Mouse (Mus musculus) mature B cell (primary cell): Measurements from ENCODE around the gene Amigo3.

ENCODE experiments used
- in situ Hi-C: fragments of 300-500 bp; cut with MboI; formaldehyde crosslinking; loops from 2 replicates; pipeline ENCODE4 v1.14.3; 2019

Amigo3 gene

DNA sequence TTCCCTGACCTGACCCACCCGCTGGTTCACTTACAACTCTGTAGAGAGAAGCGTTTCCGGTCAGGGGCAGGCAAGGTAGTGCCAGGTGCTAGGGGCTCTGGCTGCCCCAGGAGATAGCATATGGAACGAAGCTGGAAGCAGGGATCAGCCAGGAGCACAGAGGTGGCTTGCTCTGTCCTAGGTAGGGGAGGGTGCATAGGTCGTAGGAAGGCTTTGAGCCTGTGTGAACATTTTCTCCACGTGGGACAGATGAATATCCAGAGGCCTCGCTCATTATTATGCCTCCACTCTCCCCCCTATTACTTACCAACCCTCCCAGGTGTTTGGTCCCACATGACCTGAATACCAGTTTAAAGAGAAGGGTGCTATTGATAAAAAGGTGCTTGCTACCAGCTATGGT, 548 bp upstream of the Amigo3 start:
- in situ Hi-C loops = no loop called here

DNA sequence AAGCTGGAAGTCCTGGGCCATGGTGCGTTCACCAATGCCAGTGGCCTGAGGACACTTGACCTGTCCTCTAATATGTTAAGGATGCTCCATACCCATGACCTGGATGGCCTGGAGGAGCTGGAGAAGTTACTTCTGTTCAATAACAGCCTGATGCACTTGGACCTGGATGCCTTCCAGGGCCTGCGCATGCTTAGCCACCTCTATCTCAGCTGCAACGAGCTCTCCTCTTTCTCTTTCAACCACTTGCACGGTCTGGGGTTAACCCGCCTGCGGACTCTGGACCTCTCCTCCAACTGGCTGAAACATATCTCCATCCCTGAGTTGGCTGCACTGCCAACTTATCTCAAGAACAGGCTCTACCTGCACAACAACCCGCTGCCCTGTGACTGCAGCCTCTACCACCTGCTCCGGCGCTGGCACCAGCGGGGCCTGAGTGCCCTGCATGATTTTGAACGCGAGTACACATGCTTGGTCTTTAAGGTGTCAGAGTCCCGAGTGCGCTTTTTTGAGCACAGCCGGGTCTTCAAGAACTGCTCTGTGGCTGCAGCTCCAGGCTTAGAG, 786 bp downstream of the Amigo3 start:
- in situ Hi-C loops = no loop called here

DNA sequence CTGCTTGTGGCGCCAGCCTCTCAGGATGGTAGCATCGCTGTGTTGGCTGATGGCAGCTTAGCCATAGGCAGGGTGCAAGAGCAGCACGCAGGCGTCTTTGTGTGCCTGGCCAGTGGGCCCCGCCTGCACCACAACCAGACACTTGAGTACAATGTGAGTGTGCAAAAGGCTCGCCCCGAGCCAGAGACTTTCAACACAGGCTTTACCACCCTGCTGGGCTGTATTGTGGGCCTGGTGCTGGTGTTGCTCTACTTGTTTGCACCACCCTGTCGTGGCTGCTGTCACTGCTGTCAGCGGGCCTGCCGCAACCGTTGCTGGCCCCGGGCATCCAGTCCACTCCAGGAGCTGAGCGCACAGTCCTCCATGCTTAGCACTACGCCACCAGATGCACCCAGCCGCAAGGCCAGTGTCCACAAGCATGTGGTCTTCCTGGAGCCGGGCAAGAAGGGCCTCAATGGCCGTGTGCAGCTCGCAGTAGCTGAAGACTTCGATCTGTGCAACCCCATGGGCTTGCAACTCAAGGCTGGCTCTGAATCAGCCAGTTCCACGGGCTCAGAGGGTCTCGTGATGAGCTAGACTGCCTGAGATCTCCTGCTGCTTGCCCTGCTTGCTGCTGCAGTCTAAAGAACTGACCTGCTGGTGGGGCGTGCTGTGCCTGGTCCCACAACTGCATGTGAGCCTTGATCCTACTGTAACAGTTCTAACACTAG, 1.5 kb downstream of the Amigo3 start:
- in situ Hi-C loops = no loop called here

GRCm38 (mm10) chr9:108055061-108055460, 2.1 kb downstream of the Amigo3 start:
- in situ Hi-C loops = no loop called here

GRCm38 (mm10) chr9:108055661-108056237, 2.8 kb downstream of the Amigo3 start:
- in situ Hi-C loops = no loop called here

DNA sequence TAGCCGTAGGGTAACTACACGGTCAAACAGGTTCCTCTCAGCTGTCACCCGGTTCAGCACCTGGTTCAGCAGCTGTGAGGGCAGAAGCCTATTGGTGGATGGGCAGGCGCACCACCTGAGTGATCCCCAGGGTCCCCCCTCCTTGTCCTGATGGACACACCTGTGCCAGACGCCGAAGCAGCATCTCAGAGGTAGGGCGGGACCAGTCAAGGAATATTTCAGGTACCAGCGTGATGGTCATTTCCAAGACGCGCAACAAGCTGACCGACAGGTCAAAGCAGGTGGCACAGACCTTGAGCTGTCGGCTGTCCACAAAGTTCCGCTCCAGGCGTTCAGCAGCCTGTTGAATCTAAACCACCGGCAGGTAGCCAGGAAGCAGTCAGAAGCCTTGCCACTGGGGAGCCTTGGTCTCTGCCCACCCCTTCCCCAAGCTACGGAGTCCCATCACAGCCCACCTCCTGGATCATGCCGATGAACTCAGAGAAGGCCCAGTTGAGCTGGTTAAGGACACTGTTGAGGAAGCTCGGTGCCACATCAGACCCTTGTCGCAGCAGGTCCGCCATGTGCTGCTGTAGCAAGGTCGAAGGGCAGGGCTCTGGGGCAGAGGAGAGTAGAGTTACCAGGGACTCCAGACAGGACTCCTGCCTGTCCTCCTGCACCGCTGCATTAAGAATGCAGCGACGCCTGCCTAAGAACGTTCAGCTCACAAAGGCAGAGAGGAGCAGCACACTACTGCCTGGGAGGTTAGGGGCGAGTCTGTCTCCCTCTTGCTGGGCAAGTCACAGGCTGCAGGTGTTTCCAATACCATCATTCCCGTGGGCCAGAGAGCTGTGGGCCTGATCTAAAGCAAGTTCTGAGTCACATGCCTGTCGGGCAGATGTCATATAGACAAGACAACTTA, 3.7 kb downstream of the Amigo3 start:
- in situ Hi-C loops = no loop called here

DNA sequence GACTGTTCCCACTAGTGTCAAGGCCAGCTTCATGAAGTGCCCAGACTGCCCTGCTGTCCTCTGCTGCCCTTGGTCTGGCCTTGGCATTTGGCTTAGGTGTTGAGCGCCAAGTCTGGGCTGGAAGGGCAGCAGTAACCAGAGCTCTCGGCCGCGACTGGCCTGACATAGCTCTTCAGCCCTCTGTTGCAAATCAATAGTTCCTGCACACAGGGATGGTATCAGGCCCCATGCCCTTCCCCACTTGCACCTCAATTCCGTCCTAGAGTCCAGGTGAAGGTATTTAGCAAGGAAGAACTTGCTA, 4.3 kb downstream of the Amigo3 start:
- in situ Hi-C loops = no loop called here

- in situ Hi-C loops = no loop called here
Measured at GRCm38 (mm10) chr9:108058291-108058690, 5.3 kb downstream of the Amigo3 start.

DNA sequence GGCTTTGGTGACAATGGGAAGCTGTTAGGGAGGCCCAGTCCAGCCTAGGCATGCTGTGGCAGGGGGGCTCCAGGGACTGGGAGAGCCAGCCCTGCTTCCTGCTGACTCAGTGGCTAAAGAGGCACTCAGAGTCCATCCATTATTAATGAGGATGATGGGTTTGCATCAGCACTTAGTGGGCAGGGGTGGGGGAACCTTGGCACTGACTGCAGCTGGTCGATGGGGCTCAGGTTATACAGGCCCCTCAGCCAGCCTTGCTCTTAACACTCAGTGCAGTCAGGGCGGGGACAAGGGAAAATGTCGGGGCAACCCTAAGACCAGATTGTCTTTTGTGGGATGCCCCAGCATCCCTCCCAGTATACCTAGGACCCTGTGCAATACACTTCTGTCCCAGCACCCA, 9.2 kb downstream of the Amigo3 start:
- in situ Hi-C loops = no loop called here

DNA sequence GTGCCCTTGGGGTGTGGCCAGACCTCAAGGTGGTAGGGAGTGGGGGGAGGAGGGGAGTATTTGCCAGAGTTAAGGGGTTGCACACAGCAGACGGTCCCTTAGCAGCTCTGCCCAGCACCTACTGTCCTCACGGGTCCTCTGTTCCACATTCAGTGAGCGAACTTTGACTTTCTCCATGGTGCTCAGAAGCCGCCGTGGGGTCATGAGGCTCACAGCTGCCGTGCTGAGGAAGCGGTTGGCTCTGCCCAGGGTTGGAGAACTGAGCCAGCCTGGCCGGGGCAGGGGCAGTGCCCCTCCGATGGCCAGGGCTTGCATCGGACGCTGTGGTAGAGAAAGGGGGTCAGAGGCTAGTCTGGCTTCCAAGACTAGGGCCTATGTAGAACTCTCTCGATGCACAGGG, 10.4 kb downstream of the Amigo3 start:
- in situ Hi-C loops = no loop called here

GRCm38 (mm10) chr9:108065491-108066011, 12.6 kb downstream of the Amigo3 start:
- in situ Hi-C loops = no loop called here

GRCm38 (mm10) chr9:108067199-108067598, 14.2 kb downstream of the Amigo3 start:
- in situ Hi-C loops = no loop called here

DNA sequence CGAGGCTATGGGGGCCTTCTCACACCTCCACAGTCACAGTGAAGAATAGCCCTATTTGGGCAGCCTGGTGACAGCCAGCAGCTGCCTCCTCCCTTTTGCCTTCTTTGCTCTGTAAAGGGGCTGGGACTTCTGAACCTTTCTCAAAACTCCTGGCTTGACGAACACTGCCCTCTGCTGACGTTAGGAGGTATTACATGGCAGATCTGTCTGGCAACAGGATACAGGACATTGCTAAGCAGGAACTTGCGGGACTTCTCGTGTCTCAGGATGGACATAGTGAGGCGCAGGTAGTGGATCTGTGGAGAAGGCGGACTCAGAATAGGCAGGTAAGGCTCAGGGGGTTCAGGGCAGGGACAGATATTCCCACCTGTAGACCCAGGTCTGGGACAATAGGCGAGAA, 14.9 kb downstream of the Amigo3 start:
- in situ Hi-C loops = no loop called here

- in situ Hi-C loops = no loop called here
Measured at GRCm38 (mm10) chr9:108069007-108069406, 16.0 kb downstream of the Amigo3 start.

DNA sequence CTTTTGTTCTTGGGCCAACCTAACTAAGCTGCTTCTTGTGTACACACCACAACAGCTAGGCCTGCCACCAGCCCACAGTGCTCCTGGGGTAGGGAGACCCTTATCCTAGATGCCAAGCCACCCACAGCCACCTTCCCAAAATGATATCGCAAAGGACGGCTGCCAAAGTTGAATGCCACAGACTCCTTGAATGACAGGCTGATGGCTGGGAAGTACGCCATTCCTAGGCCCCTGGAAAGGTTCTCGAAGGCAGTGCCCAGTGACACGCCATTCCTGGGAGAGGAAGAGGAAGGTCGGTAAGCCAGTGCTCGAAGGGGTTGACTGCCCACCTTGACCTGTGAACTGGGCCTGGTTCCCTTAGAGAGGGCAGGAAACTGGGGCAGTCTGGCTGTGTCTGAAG, 16.6 kb downstream of the Amigo3 start:
- in situ Hi-C loops = no loop called here

GRCm38 (mm10) chr9:108071801-108072200, 18.8 kb downstream of the Amigo3 start:
- in situ Hi-C loops = no loop called here

GRCm38 (mm10) chr9:108072481-108072924, 19.5 kb downstream of the Amigo3 start:
- in situ Hi-C loops = no loop called here

DNA sequence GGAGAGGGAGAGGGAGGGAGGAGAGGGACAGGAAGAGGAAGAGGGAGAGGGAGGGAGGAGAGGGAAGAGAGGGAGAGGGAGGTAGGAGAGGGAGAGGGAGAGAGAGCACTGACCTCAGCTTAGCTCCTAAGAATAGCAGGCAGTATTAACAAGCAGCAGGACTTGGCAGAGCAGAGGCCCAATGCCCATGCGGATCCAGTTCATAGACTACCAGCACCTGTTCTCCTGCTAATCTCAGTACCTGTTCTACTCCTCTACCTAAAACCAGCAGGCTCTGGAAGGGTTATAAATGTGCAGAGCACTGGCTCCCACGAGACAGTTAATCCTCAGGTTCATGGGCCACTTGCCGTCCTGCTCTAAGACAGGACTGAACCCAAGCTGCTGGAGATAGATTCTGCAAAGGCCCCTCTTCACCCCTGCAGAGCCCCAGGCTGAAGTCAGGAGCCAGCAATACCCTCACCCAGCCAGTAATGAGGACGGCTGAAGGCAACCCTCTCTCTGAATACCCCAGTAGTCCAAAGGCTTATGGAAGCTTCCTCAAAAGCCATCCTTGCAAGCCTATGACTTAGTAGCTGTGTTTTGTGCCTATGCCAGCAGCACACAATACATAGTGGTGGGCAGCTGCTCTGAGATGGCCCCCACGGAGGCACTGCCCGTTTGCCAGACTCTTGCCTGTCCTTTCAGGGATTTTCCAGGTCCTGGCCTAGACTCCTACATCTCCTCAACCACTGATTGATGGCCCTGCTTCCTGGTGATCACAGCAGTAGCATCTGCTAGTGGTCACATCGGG, 20.4 kb downstream of the Amigo3 start:
- in situ Hi-C loops = no loop called here

GRCm38 (mm10) chr9:108080168-108080567, 27.2 kb downstream of the Amigo3 start, which contains the start of gene Mst1:
Gene Mst1 (plus strand): TSS chr9:108080436.
- in situ Hi-C loops = no loop called here

- in situ Hi-C loops = no loop called here
Measured at GRCm38 (mm10) chr9:108082549-108082948, 29.6 kb downstream of the Amigo3 start.

- in situ Hi-C loops = no loop called here
Measured at GRCm38 (mm10) chr9:108082988-108083431, 30.1 kb downstream of the Amigo3 start, which contains the start of gene Rnf123. Gene Rnf123 (minus strand): TSS chr9:108083346.
